Mouse (Mus musculus) stomach, embryonic 14.5 days (tissue): ENCODE measurements around the gene Cdh8. TPM values are rescaled to one million over a fixed set of nuclear protein-coding genes. Genes with fewer than 3 reads are reported as not detected.

Source experiments
- ATAC-seq: fragments of 200-750 bp; cut with Nextera tagmentation; 2 replicates; pipeline ENCODE4 v1.8.0; 2017; ENCODE audit warnings: low read depth, moderate TSS enrichment; ENCODE audit not compliant: insufficient number of reproducible peaks, insufficient read depth, low FRiP score
- H3K27ac ChIP-seq: fragments of 300-500 bp; sonication (generic); 2 replicates; pipeline ENCODE4 v1.5.1; 2014; ENCODE audit warnings: mild to moderate bottlenecking, low read length, moderate library complexity, mixed read lengths
- H3K27me3 ChIP-seq: fragments of 300-500 bp; sonication (generic); 2 replicates; pipeline ENCODE4 v1.6.1; 2014; ENCODE audit warnings: low read length, control low read depth, mixed read lengths; ENCODE audit not compliant: control insufficient read depth, insufficient read depth
- H3K36me3 ChIP-seq: fragments of 300-500 bp; sonication (generic); 2 replicates; pipeline ENCODE4 v1.6.1; 2014; ENCODE audit warnings: mild to moderate bottlenecking, control low read depth, low read length, moderate library complexity, mixed read lengths; ENCODE audit not compliant: control insufficient read depth, insufficient read depth
- H3K4me1 ChIP-seq: fragments of 300-500 bp; sonication (generic); 2 replicates; pipeline ENCODE4 v1.6.1; 2014; ENCODE audit warnings: low read length, control low read depth, mixed read lengths; ENCODE audit not compliant: control insufficient read depth, insufficient read depth
- H3K4me2 ChIP-seq: fragments of 300-500 bp; sonication (generic); replicated peaks from 2 replicates; pipeline ENCODE4 v1.6.1; 2014; ENCODE audit warnings: low read depth, low read length, control low read depth
- H3K4me3 ChIP-seq: fragments of 300-500 bp; sonication (generic); 2 replicates; pipeline ENCODE4 v1.5.1; 2014; ENCODE audit warnings: low read depth, low read length, control low read depth
- H3K9ac ChIP-seq: fragments of 300-500 bp; sonication (generic); replicated peaks from 2 replicates; pipeline ENCODE4 v1.6.1; 2014; ENCODE audit warnings: low read depth, mild to moderate bottlenecking, control low read depth, low read length, moderate library complexity, mixed read lengths
- H3K9me3 ChIP-seq: fragments of 300-500 bp; sonication (generic); 2 replicates; pipeline ENCODE4 v1.6.1; 2016; ENCODE audit warnings: low read depth, low read length, control low read depth; ENCODE audit not compliant: control insufficient read depth
- WGBS: fragments of 180-500 bp; shearing (Covaris S2); extraction: QIAGEN DNeasy Blood & Tissue Kit; methylation state at CpG from one replicate; pipeline ENCODE4 v1.1.7; 2014; 5-methylcytosine and 5-hydroxymethylcytosine counted together
- polyA plus RNA-seq: library from polyadenylated mRNA; unstranded; fragments of >200 nt; fragmentation: Nextera tagmentation; extraction: Ambion mirVana; gene quantifications from 2 replicates; pipeline ENCODE4 v1.2.1, GENCODE M21; 2014

Gene Cdh8
- polyA plus RNA-seq, 1 experiment from 2014 or later, result 3.6 TPM

- H3K9ac ChIP-seq, result no peak overlapping the region
- no peak for ATAC-seq
- no peak overlapping the region for H3K4me2 ChIP-seq
- no peaks in the 10 kb centered on the region for H3K36me3 ChIP-seq
- no peaks in the 10 kb centered on the region for H3K4me1 ChIP-seq
- H3K27me3 ChIP-seq, result no peaks in the 10 kb centered on the region
- no peak overlapping the region for H3K27ac ChIP-seq
- H3K4me3 ChIP-seq, result no peak overlapping the region
- WGBS, result 46% methylated on average over 2 of the region's 2 CpGs
- no peaks in the 10 kb centered on the region for H3K9me3 ChIP-seq
Observed at GRCm38 (mm10) chr8:99098453-99098852, 317.8 kb downstream of the Cdh8 start.

- Histone ChIP-seq H3K9me3 (no peaks in the 10 kb centered on the region), H3K27me3 (no peaks in the 10 kb centered on the region)
- ATAC-seq, result no peak
Observed at GRCm38 (mm10) chr8:99051344-99051743, 364.9 kb downstream of the Cdh8 start.

GRCm38 (mm10) chr8:99048664-99049363, 367.5 kb downstream of the Cdh8 start:
- WGBS, result 75% methylated on average over 8 of the region's 8 CpGs
- Histone ChIP-seq H3K27ac (no peak overlapping the region), H3K4me3 (no peak overlapping the region), H3K9ac (no peak overlapping the region), H3K9me3 (no peaks in the 10 kb centered on the region), H3K36me3 (no peaks in the 10 kb centered on the region), H3K27me3 (no peaks in the 10 kb centered on the region), H3K4me2 (no peak overlapping the region), H3K4me1 (no peaks in the 10 kb centered on the region)
- ATAC-seq, result no peak

More at GRCm38 (mm10) chr8:99051344-99051743, 364.9 kb downstream of the Cdh8 start:
- H3K4me2 ChIP-seq, result no peak overlapping the region
- H3K4me3 ChIP-seq, result no peak overlapping the region
- H3K27ac ChIP-seq, result no peak overlapping the region
- no peak overlapping the region for H3K9ac ChIP-seq
- no peaks in the 10 kb centered on the region for H3K36me3 ChIP-seq
- no peaks in the 10 kb centered on the region for H3K4me1 ChIP-seq

- H3K27me3 ChIP-seq, result no peaks in the 10 kb centered on the region
Observed at GRCm38 (mm10) chr8:99040423-99040822, 375.8 kb downstream of the Cdh8 start.

GRCm38 (mm10) chr8:99031060-99031459, 385.2 kb downstream of the Cdh8 start:
- H3K4me2 ChIP-seq, result no peak overlapping the region
- H3K27ac ChIP-seq, result no peak overlapping the region
- no peak overlapping the region for H3K4me3 ChIP-seq
- H3K9me3 ChIP-seq, result no peaks in the 10 kb centered on the region
- H3K4me1 ChIP-seq, result no peaks in the 10 kb centered on the region
- no peaks in the 10 kb centered on the region for H3K36me3 ChIP-seq
- peak; percentile 67; the same call in 1 of the 2 replicates for ATAC-seq
- H3K27me3 ChIP-seq, result no peaks in the 10 kb centered on the region
- WGBS, result 51% methylated on average over 4 of the region's 4 CpGs
- H3K9ac ChIP-seq, result no peak overlapping the region

More at GRCm38 (mm10) chr8:99040423-99040822, 375.8 kb downstream of the Cdh8 start:
- no peak for ATAC-seq
- H3K36me3 ChIP-seq, result no peaks in the 10 kb centered on the region
- no peak overlapping the region for H3K4me3 ChIP-seq
- no peak overlapping the region for H3K9ac ChIP-seq
- no peak overlapping the region for H3K27ac ChIP-seq
- 94% methylated on average over 2 of the region's 2 CpGs for WGBS
- no peaks in the 10 kb centered on the region for H3K9me3 ChIP-seq
- no peak overlapping the region for H3K4me2 ChIP-seq
- no peaks in the 10 kb centered on the region for H3K4me1 ChIP-seq
